ENCODE assay signal across 8 mouse cellular contexts in genomic region chr10:75104191-75105098, GRCm38 (mm10). TPM values are rescaled to one million over a fixed set of nuclear protein-coding genes. Genes with fewer than 3 reads are reported as not detected.
A peak's percentile ranks its signal among the peaks of the same experiment; 100 is the strongest.
DNase-seq lines count a peak whose midpoint lies in the region; ATAC-seq lines count a peak whose summit lies in the region.

No protein-coding gene starts in this region.

- 34% methylated on average over 9 of the region's 9 CpGs for WGBS in heart, embryonic 16.5 days

- H3K27ac ChIP-seq in heart, embryonic 16.5 days (ENCODE audit: low read length) = peak overlapping the region; percentile 13

- H3K9me3 ChIP-seq in heart, embryonic 16.5 days (replicated peaks; ENCODE audit: control insufficient read depth, low read length) = 0 out of 2 replicates have a peak, but pooled peaks cover 2% of the 10 kb centered on the region

- no peak overlapping the region for H3K4me2 ChIP-seq in heart, embryonic 16.5 days (ENCODE audit: low read depth, low read length)

- peak; percentile 60 for ATAC-seq in frontal cortex, adult (ENCODE audit: low TSS enrichment)
- ATAC-seq in common myeloid progenitor, adult 5-6 weeks (replicated peaks; ENCODE audit: low read depth, poor library complexity, severe bottlenecking) = peak; percentile 26
- 0 out of 2 replicates have a peak, but pooled peaks have one; percentile 8 for ATAC-seq in heart, embryonic 16.5 days (replicated peaks; ENCODE audit: extremely low read depth, insufficient read depth, low FRiP score)

- no peak for DNase-seq in frontal cortex, postnatal 10 days (ENCODE audit: low spot score in 2 of 2)
- DNase-seq in ES-CJ7 (ENCODE audit: low read depth, low spot score) = peak; percentile 43
- peak; percentile 44 to 64 for DNase-seq in lung, postnatal 4 days
- DNase-seq in T-cell, adult 2 months (ENCODE audit: low spot score) = no peak
- no peak for DNase-seq in thymus, postnatal 25 days

- no peaks in the 10 kb centered on the region for H3K36me3 ChIP-seq in heart, embryonic 16.5 days (ENCODE audit: control insufficient read depth, insufficient read depth)

- no peak overlapping the region for H3K4me3 ChIP-seq in heart, embryonic 16.5 days (ENCODE audit: low read length)

- peaks cover 32% of the 10 kb centered on the region for H3K4me1 ChIP-seq in heart, embryonic 16.5 days (ENCODE audit: control insufficient read depth, insufficient read depth, low read length)

- no peak overlapping the region for H3K9ac ChIP-seq in heart, embryonic 16.5 days (ENCODE audit: low read length)

- H3K27me3 ChIP-seq in heart, embryonic 16.5 days (ENCODE audit: control insufficient read depth, insufficient read depth, low read length) = peaks cover 25% of the 10 kb centered on the region

RNA-seq across cellular contexts. Expression of gene Bcr, which starts 44.1 kb away (rescaled TPM):
- total RNA-seq in common myeloid progenitor, adult 5-6 weeks (2017) = 17.5 and 33.8 TPM in 2 replicates
- 9.8 and 10.6 TPM in 2 replicates for polyA plus RNA-seq in heart, embryonic 16.5 days (2015; fragmentation: Nextera tagmentation; extraction: Ambion mirVana)

Comparison
In these comparisons a context has a peak if more than half of its experiments do, and no peak if none do; other contexts are left out.
1. ATAC-seq: peak in every context shown above with its lines; median percentile 60 in frontal cortex, adult; 26 in common myeloid progenitor, adult 5-6 weeks; 8 in heart, embryonic 16.5 days.
2. DNase-seq: peak in ES-CJ7 (single experiment) and lung, postnatal 4 days (2 of 2); none in frontal cortex, postnatal 10 days (0 of 2), T-cell, adult 2 months (single experiment) and thymus, postnatal 25 days (single experiment).